Mouse (Mus musculus) liver, embryonic 15.5 days (tissue): ENCODE results near the gene Cbfb. TPM values are rescaled to one million over a fixed set of nuclear protein-coding genes. Genes with fewer than 3 reads are reported as not detected.
A peak's percentile ranks its signal among the peaks of the same experiment; 100 is the strongest.

Source experiments
- ATAC-seq: fragments of 200-750 bp; cut with Nextera tagmentation; 2 replicates; pipeline ENCODE4 v1.8.0; 2017; ENCODE audit warnings: moderate number of reproducible peaks, mild to moderate bottlenecking, moderate library complexity; ENCODE audit not compliant: insufficient read depth
- H3K27ac ChIP-seq: fragments of 300-500 bp; sonication (generic); replicated peaks from 2 replicates; pipeline ENCODE4 v1.5.1; 2015; ENCODE audit warnings: mild to moderate bottlenecking, inconsistent platforms
- H3K27me3 ChIP-seq: fragments of 300-500 bp; sonication (generic); 2 replicates; pipeline ENCODE4 v1.6.1; 2015; ENCODE audit warnings: mild to moderate bottlenecking, inconsistent platforms
- H3K36me3 ChIP-seq: fragments of 300-500 bp; sonication (generic); replicated peaks from 2 replicates; pipeline ENCODE4 v1.6.1; 2015; ENCODE audit warnings: moderate library complexity, mild to moderate bottlenecking, inconsistent platforms
- H3K4me1 ChIP-seq: fragments of 300-500 bp; sonication (generic); replicated peaks from 2 replicates; pipeline ENCODE4 v1.6.1; 2015; ENCODE audit warnings: inconsistent platforms
- H3K4me2 ChIP-seq: fragments of 300-500 bp; sonication (generic); 2 replicates; pipeline ENCODE4 v1.6.1; 2015; ENCODE audit warnings: moderate library complexity, mild to moderate bottlenecking, inconsistent platforms
- H3K4me3 ChIP-seq: fragments of 300-500 bp; sonication (generic); replicated peaks from 2 replicates; pipeline ENCODE4 v1.5.1; 2015; ENCODE audit warnings: mild to moderate bottlenecking, inconsistent platforms
- H3K9ac ChIP-seq: fragments of 300-500 bp; sonication (generic); 2 replicates; pipeline ENCODE4 v1.6.1; 2015; ENCODE audit warnings: moderate library complexity, mild to moderate bottlenecking, inconsistent platforms
- H3K9me3 ChIP-seq: fragments of 300-500 bp; sonication (generic); replicated peaks from 2 replicates; pipeline ENCODE4 v1.6.1; 2016; ENCODE audit warnings: inconsistent platforms
- WGBS: fragments of 180-500 bp; shearing (Covaris S2); methylation state at CpG from one replicate; pipeline ENCODE4 v1.1.7; 2015; ENCODE audit warnings: mixed read lengths; ENCODE audit not compliant: insufficient replicate concordance; 5-methylcytosine and 5-hydroxymethylcytosine counted together
- polyA plus RNA-seq: library from polyadenylated mRNA; unstranded; fragments of >200 nt; fragmentation: Nextera tagmentation; extraction: Ambion mirVana; gene quantifications from 2 replicates; pipeline ENCODE4 v1.2.1, GENCODE M21; 2015

The Cbfb gene
- 6.5 and 7.0 TPM in 2 replicates for polyA plus RNA-seq

GRCm38 (mm10) chr8:105170381-105171115 is at the start of gene Cbfb:
Gene Cbfb, plus strand, starts transcription at chr8:105170674.
- H3K9ac ChIP-seq: peak within 1 kb of the TSS; percentile 58
- H3K9me3 ChIP-seq: no peaks in the 10 kb centered on the region
- H3K4me2 ChIP-seq: peak within 1 kb of the TSS; percentile 79
- H3K4me1 ChIP-seq: peaks cover 20% of the 10 kb centered on the region
- WGBS: under 1% methylated on average over 84 of the region's 86 CpGs
- H3K36me3 ChIP-seq: no peaks in the 10 kb centered on the region
- peak within 1 kb of the TSS; percentile 80 for H3K27ac ChIP-seq
- H3K4me3 ChIP-seq: peak within 1 kb of the TSS; percentile 67
- ATAC-seq: peak; percentile 83
- peaks cover 57% of the 10 kb centered on the region for H3K27me3 ChIP-seq

GRCm38 (mm10) chr8:105129864-105130263 is 40.6 kb upstream of the Cbfb start:
- no peaks in the 10 kb centered on the region for H3K36me3 ChIP-seq
- H3K4me1 ChIP-seq: no peaks in the 10 kb centered on the region
- no peak overlapping the region for H3K4me3 ChIP-seq
- 60% methylated on average over 9 of the region's 9 CpGs for WGBS
- no peaks in the 10 kb centered on the region for H3K9me3 ChIP-seq
- no peaks in the 10 kb centered on the region for H3K27me3 ChIP-seq
- H3K27ac ChIP-seq: no peak overlapping the region
- no peak overlapping the region for H3K4me2 ChIP-seq
- ATAC-seq: no peak
- H3K9ac ChIP-seq: no peak overlapping the region

- Histone ChIP-seq H3K9ac (no peak within 1 kb of the TSS), H3K4me2 (no peak within 1 kb of the TSS), H3K36me3 (no peaks in the 10 kb centered on the region), H3K4me3 (no peak within 1 kb of the TSS), H3K27ac (no peak within 1 kb of the TSS), H3K4me1 (no peaks in the 10 kb centered on the region), H3K9me3 (no peaks in the 10 kb centered on the region), H3K27me3 (no peaks in the 10 kb centered on the region)
- no peak for ATAC-seq
- 54% methylated on average over 5 of the region's 5 CpGs for WGBS
These were observed 39.0 kb upstream of the Cbfb start, which contains the start of gene Ces4a for GRCm38 (mm10) chr8:105131509-105131908. Gene Ces4a, plus strand, starts transcription at chr8:105131800.

GRCm38 (mm10) chr8:105138423-105138822 is 32.1 kb upstream of the Cbfb start:
- no peaks in the 10 kb centered on the region for H3K4me1 ChIP-seq
- no peak overlapping the region for H3K9ac ChIP-seq
- no peak overlapping the region for H3K4me2 ChIP-seq
- no peaks in the 10 kb centered on the region for H3K9me3 ChIP-seq
- peaks cover 8% of the 10 kb centered on the region for H3K27me3 ChIP-seq
- no peak overlapping the region for H3K4me3 ChIP-seq
- no peak overlapping the region for H3K27ac ChIP-seq
- H3K36me3 ChIP-seq: no peaks in the 10 kb centered on the region
- WGBS: 13% methylated on average over 4 of the region's 4 CpGs
- ATAC-seq: no peak

- Histone ChIP-seq H3K4me2 (peak overlapping the region; percentile 21), H3K4me3 (no peak overlapping the region), H3K36me3 (no peaks in the 10 kb centered on the region), H3K9me3 (no peaks in the 10 kb centered on the region), H3K27ac (no peak overlapping the region), H3K4me1 (no peaks in the 10 kb centered on the region), H3K27me3 (peaks cover 8% of the 10 kb centered on the region), H3K9ac (no peak overlapping the region)
- ATAC-seq: no peak
- 30% methylated on average over 19 of the region's 19 CpGs for WGBS
These were observed 28.1 kb upstream of the Cbfb start for GRCm38 (mm10) chr8:105142395-105142794.

GRCm38 (mm10) chr8:105151654-105152053 is 18.8 kb upstream of the Cbfb start:
- WGBS: 46% methylated on average over 4 of the region's 4 CpGs
- no peaks in the 10 kb centered on the region for H3K36me3 ChIP-seq
- no peak for ATAC-seq
- H3K9ac ChIP-seq: no peak overlapping the region
- H3K4me3 ChIP-seq: no peak overlapping the region
- no peak overlapping the region for H3K27ac ChIP-seq
- H3K9me3 ChIP-seq: no peaks in the 10 kb centered on the region
- H3K27me3 ChIP-seq: peaks cover 39% of the 10 kb centered on the region
- no peak overlapping the region for H3K4me2 ChIP-seq
- peaks cover 7% of the 10 kb centered on the region; the same call in 1 of the 2 replicates for H3K4me1 ChIP-seq

- Histone ChIP-seq H3K27ac (no peak overlapping the region), H3K9ac (no peak overlapping the region), H3K4me3 (peak overlapping the region; percentile 26), H3K4me1 (peaks cover 7% of the 10 kb centered on the region; the same call in 1 of the 2 replicates), H3K27me3 (peaks cover 39% of the 10 kb centered on the region), H3K9me3 (no peaks in the 10 kb centered on the region), H3K4me2 (peak overlapping the region; percentile 53), H3K36me3 (no peaks in the 10 kb centered on the region)
- ATAC-seq: 0 out of 2 replicates have a peak, but pooled peaks have one; percentile 34
- 10% methylated on average over 27 of the region's 27 CpGs for WGBS
These were observed 17.7 kb upstream of the Cbfb start for GRCm38 (mm10) chr8:105152623-105153398.

GRCm38 (mm10) chr8:105154316-105154715 is 16.2 kb upstream of the Cbfb start:
- Histone ChIP-seq H3K9me3 (no peaks in the 10 kb centered on the region), H3K36me3 (no peaks in the 10 kb centered on the region), H3K9ac (no peak overlapping the region), H3K27me3 (peaks cover 39% of the 10 kb centered on the region), H3K27ac (no peak overlapping the region), H3K4me2 (no peak overlapping the region), H3K4me3 (no peak overlapping the region), H3K4me1 (peaks cover 7% of the 10 kb centered on the region; the same call in 1 of the 2 replicates)
- WGBS: 75% methylated on average over 5 of the region's 5 CpGs
- no peak for ATAC-seq

GRCm38 (mm10) chr8:105155091-105155745 is 15.3 kb upstream of the Cbfb start:
- Histone ChIP-seq H3K4me2 (no peak overlapping the region), H3K9me3 (no peaks in the 10 kb centered on the region), H3K27me3 (peaks cover 39% of the 10 kb centered on the region), H3K9ac (no peak overlapping the region), H3K4me3 (no peak overlapping the region), H3K27ac (no peak overlapping the region), H3K36me3 (no peaks in the 10 kb centered on the region), H3K4me1 (peaks cover 7% of the 10 kb centered on the region; the same call in 1 of the 2 replicates)
- WGBS: 58% methylated on average over 6 of the region's 6 CpGs
- ATAC-seq: no peak

- ATAC-seq: no peak
- no peak overlapping the region for H3K4me3 ChIP-seq
- H3K27me3 ChIP-seq: peaks cover 22% of the 10 kb centered on the region
- H3K4me1 ChIP-seq: peaks cover 5% of the 10 kb centered on the region; the same call in 1 of the 2 replicates
- no peaks in the 10 kb centered on the region for H3K36me3 ChIP-seq
- no peak overlapping the region for H3K9ac ChIP-seq
- WGBS: 31% methylated on average over 10 of the region's 10 CpGs
- no peaks in the 10 kb centered on the region for H3K9me3 ChIP-seq
- no peak overlapping the region for H3K27ac ChIP-seq
- no peak overlapping the region for H3K4me2 ChIP-seq
These were observed 12.9 kb upstream of the Cbfb start for GRCm38 (mm10) chr8:105157555-105157954.

- H3K36me3 ChIP-seq: no peaks in the 10 kb centered on the region
- no peaks in the 10 kb centered on the region for H3K9me3 ChIP-seq
- WGBS: 59% methylated on average over 3 of the region's 3 CpGs
- H3K9ac ChIP-seq: no peak overlapping the region
- no peak overlapping the region for H3K4me3 ChIP-seq
- peaks cover 17% of the 10 kb centered on the region for H3K27me3 ChIP-seq
- H3K4me2 ChIP-seq: no peak overlapping the region
- H3K27ac ChIP-seq: no peak overlapping the region
- ATAC-seq: no peak
- no peaks in the 10 kb centered on the region for H3K4me1 ChIP-seq
These were observed 12.4 kb upstream of the Cbfb start for GRCm38 (mm10) chr8:105158084-105158483.
